Mouse (Mus musculus) kidney, postnatal 0 days (tissue): ENCODE results near the gene Plp2. TPM values are rescaled to one million over a fixed set of nuclear protein-coding genes. Genes with fewer than 3 reads are reported as not detected.
A peak's percentile ranks its signal among the peaks of the same experiment; 100 is the strongest.

ENCODE experiments used
- ATAC-seq: fragments of 200-750 bp; cut with Nextera tagmentation; replicated peaks from 2 replicates; pipeline ENCODE4 v1.8.0; 2017; ENCODE audit warnings: low read depth, moderate number of reproducible peaks, moderate TSS enrichment, moderate library complexity; ENCODE audit not compliant: low FRiP score
- DNase-seq: peaks from one replicate; pipeline ENCODE4 v3.0.0-alpha.2; 2016; ENCODE audit warnings: low spot score
- H3K27ac ChIP-seq: fragments of 300-500 bp; sonication (generic); 2 replicates; pipeline ENCODE4 v1.5.1; 2014; ENCODE audit warnings: mild to moderate bottlenecking
- H3K27me3 ChIP-seq: fragments of 300-500 bp; sonication (generic); 2 replicates; pipeline ENCODE4 v1.6.1; 2014; ENCODE audit warnings: low read length, mixed read lengths; ENCODE audit not compliant: insufficient read depth
- H3K36me3 ChIP-seq: fragments of 300-500 bp; sonication (generic); 2 replicates; pipeline ENCODE4 v1.6.1; 2014; ENCODE audit warnings: low read length, mixed read lengths; ENCODE audit not compliant: insufficient read depth
- H3K4me1 ChIP-seq: fragments of 300-500 bp; sonication (generic); replicated peaks from 2 replicates; pipeline ENCODE4 v1.6.1; 2014; ENCODE audit warnings: antibody characterized with exemption, low read length, mixed read lengths; ENCODE audit not compliant: insufficient read depth
- H3K4me2 ChIP-seq: fragments of 300-500 bp; sonication (generic); 2 replicates; pipeline ENCODE4 v1.6.1; 2014; ENCODE audit warnings: mild to moderate bottlenecking, low read length, moderate library complexity, mixed read lengths
- H3K4me3 ChIP-seq: fragments of 300-500 bp; sonication (generic); replicated peaks from 2 replicates; pipeline ENCODE4 v1.5.1; 2014; ENCODE audit warnings: low read depth, low read length
- H3K9ac ChIP-seq: fragments of 300-500 bp; sonication (generic); 2 replicates; pipeline ENCODE4 v1.6.1; 2014; ENCODE audit warnings: low read depth, low read length
- H3K9me3 ChIP-seq: fragments of 300-500 bp; sonication (generic); replicated peaks from 2 replicates; pipeline ENCODE4 v1.6.1; 2016; ENCODE audit warnings: low read length, inconsistent platforms, mixed read lengths
- CTCF ChIP-seq: IDR thresholded peaks from 2 replicates; pipeline ENCODE4 v1.5.1; 2016; ENCODE audit warnings: antibody characterized with exemption, low read depth, mild to moderate bottlenecking, moderate library complexity
- WGBS: fragments of 180-500 bp; shearing (Covaris S2); extraction: QIAGEN DNeasy Blood & Tissue Kit; methylation state at CpG from one replicate; pipeline ENCODE4 v1.1.7; 2014; 5-methylcytosine and 5-hydroxymethylcytosine counted together
- polyA plus RNA-seq: library from polyadenylated mRNA; unstranded; fragments of >200 nt; fragmentation: Nextera tagmentation; extraction: Ambion mirVana; gene quantifications from 2 replicates; pipeline ENCODE4 v1.2.1, GENCODE M21; 2015

Gene Plp2
- polyA plus RNA-seq, 1 experiment from 2014 or later = 142 TPM

DNA sequence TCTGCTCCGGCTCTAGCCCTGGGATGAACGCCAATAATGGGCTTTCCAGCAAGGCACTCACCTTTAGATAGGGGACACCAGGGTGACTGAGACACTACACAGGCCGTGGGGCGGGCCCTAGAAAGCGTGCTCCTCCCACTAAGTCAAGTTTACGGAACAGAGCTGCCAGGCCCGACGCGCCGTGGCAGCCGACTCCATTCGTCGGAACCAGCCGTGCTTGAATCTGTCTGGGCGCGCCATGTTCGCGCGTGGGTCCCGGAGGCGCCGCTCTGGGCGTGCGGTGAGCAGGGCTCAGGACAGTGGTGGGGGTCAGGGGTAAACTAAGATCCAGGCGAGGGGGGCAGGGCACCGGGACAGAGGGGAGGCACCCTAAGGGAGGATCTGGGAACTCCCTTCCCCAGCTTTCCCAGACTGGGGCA, 14.0 kb downstream of the Plp2 start, which contains the start of gene Prickle3:
Gene Prickle3, plus strand, starts transcription at position 40 of the 419 bp plus-strand sequence.
- H3K4me3 ChIP-seq = peak within 1 kb of the TSS; percentile 49
- peak within 1 kb of the TSS; percentile 50 for H3K4me2 ChIP-seq
- no peaks in the 10 kb centered on the region for H3K36me3 ChIP-seq
- no peaks in the 10 kb centered on the region for H3K9me3 ChIP-seq
- H3K9ac ChIP-seq = peak within 1 kb of the TSS; percentile 69
- H3K27ac ChIP-seq = peak within 1 kb of the TSS; percentile 83
- no peak for TF ChIP-seq CTCF
- 24% methylated on average over 26 of the region's 26 CpGs for WGBS
- DNase-seq = peak; percentile 54
- ATAC-seq = peak; percentile 58
- 0 out of 2 replicates have a peak, but pooled peaks cover 4% of the 10 kb centered on the region for H3K4me1 ChIP-seq
- no peaks in the 10 kb centered on the region for H3K27me3 ChIP-seq

DNA sequence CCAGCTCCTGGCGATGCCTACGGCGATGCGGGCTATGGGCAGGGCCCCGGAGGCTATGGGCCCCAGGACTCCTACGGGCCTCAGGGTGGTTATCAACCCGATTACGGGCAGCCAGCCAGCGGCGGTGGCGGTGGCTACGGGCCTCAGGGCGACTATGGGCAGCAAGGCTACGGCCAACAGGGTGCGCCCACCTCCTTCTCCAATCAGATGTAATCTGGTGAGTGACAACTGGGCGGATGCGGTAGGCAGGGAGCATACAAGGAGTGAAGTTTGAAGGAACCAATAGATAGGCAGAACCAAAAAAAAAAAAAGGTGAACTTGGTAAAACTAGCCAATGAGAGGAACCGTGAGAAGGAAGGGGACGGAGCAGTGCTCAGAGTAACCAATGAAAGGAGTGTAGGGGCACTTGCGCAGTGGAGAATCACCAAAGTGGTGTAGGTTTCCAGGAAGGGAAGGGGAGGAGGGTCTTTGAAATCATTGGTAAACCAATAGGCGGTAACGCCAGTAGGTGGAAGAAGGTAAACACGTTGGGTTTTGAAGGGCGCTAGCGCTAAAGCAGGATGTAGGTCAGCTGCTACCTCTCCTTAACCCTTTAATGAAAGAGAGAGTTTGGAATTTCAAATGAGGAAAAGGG, 22.4 kb downstream of the Plp2 start:
- H3K36me3 ChIP-seq = no peaks in the 10 kb centered on the region
- TF ChIP-seq CTCF = peak; percentile 45; the same call in 1 of the 2 replicates
- H3K4me2 ChIP-seq = peak overlapping the region; percentile 63
- H3K4me3 ChIP-seq = peak overlapping the region; percentile 44
- DNase-seq = peak; percentile 98
- peak overlapping the region; percentile 74 for H3K27ac ChIP-seq
- 24% methylated on average over 25 of the region's 25 CpGs for WGBS
- ATAC-seq = peak; percentile 97
- no peaks in the 10 kb centered on the region for H3K9me3 ChIP-seq
- H3K27me3 ChIP-seq = no peaks in the 10 kb centered on the region
- H3K9ac ChIP-seq = peak overlapping the region; percentile 68
- no peaks in the 10 kb centered on the region for H3K4me1 ChIP-seq

DNA sequence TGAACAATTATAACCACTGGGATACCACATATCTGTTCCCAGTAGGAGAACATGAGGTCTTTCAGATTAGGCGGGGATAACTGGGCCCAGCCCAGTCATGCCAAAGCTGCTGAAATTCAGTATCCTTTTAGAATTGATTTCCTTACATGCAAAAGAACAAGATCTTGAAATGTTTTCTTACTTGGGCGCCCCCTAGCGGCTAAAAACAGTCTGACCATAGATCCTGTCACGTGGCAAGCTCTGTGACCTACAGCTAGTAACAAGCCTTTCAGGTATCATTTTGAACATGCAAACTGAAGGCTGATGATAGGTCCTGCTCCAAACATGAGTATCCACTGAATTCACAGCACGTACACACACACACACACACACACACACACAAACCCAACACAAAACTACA, 25.8 kb downstream of the Plp2 start:
- no peak overlapping the region for H3K4me3 ChIP-seq
- no peaks in the 10 kb centered on the region for H3K9me3 ChIP-seq
- TF ChIP-seq CTCF = peak; percentile 75
- DNase-seq = peak; percentile 77
- no peak overlapping the region for H3K4me2 ChIP-seq
- 15% methylated on average over 5 of the region's 5 CpGs for WGBS
- ATAC-seq = no peak
- no peaks in the 10 kb centered on the region for H3K36me3 ChIP-seq
- no peak overlapping the region for H3K27ac ChIP-seq
- no peaks in the 10 kb centered on the region for H3K4me1 ChIP-seq
- no peaks in the 10 kb centered on the region for H3K27me3 ChIP-seq
- H3K9ac ChIP-seq = no peak overlapping the region

DNA sequence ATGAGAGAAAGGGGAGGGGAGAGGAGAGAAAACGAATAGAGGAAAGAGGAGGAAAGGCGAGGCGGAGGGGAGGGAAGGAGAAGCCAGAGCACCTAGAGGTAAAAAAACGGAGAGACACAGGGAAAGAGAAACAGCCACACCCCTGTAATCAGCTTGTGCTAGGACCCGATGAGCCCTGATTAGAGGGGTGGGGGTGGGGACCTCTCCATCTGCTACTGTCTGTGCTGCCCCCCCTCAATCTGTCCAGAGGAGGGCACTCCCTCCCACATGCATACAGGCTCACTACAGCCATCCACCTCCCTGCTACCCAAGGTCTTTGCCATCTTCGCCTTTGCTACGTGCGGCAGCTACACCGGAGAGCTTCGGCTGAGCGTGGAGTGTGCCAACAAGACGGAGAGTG, 30.4 kb downstream of the Plp2 start:
- Histone ChIP-seq H3K4me3 (no peak overlapping the region), H3K27ac (no peak overlapping the region), H3K9ac (no peak overlapping the region), H3K4me2 (no peak overlapping the region), H3K9me3 (no peaks in the 10 kb centered on the region), H3K4me1 (no peaks in the 10 kb centered on the region), H3K27me3 (no peaks in the 10 kb centered on the region), H3K36me3 (no peaks in the 10 kb centered on the region)
- DNase-seq (no peak), ATAC-seq (no peak)
- WGBS = 52% methylated on average over 12 of the region's 12 CpGs
- no peak for TF ChIP-seq CTCF

DNA sequence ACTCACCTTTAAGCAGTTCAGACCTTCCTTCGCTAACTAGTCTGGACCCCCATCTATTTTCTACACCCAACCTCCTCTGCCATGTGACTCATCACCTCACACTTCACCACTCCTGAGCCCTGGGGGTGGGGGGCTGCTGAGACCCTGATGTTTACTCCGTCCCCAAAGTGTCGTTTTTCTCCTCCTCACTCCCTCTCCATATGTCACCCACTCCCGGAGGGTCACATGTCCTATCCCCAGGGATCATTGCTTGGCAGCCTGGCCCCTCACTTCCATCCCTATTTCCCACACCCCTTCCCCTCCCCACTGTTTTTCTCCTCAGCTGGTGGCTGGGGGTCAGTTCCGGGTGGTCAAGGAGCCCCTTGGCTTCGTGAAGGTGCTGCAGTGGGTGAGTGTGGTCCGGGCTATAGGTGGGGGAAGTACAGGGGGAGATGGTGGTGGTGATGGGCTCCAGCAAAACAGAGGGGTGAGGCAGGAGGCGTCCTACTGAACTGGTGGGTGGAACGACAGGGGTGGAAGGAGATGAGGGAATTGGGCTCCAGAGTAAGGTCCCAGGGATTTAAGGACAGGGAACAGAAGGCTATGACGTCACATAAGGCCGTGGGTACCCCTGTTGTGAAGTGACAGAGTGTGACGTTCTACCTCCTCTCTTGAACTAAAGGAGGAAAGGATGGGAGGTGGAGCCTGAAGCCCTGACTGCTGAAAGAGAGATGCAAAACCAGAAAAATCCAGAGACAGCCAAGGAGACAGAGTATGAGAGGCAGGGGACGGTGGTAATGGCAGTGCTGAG, 31.5 kb downstream of the Plp2 start:
- Histone ChIP-seq H3K4me3 (no peak overlapping the region), H3K27me3 (no peaks in the 10 kb centered on the region), H3K36me3 (no peaks in the 10 kb centered on the region), H3K4me2 (no peak overlapping the region), H3K4me1 (no peaks in the 10 kb centered on the region), H3K27ac (no peak overlapping the region), H3K9me3 (no peaks in the 10 kb centered on the region), H3K9ac (no peak overlapping the region)
- 26% methylated on average over 13 of the region's 13 CpGs for WGBS
- TF ChIP-seq CTCF = no peak
- DNase-seq = no peak
- peak; percentile 17; the same call in 1 of the 2 replicates for ATAC-seq

DNA sequence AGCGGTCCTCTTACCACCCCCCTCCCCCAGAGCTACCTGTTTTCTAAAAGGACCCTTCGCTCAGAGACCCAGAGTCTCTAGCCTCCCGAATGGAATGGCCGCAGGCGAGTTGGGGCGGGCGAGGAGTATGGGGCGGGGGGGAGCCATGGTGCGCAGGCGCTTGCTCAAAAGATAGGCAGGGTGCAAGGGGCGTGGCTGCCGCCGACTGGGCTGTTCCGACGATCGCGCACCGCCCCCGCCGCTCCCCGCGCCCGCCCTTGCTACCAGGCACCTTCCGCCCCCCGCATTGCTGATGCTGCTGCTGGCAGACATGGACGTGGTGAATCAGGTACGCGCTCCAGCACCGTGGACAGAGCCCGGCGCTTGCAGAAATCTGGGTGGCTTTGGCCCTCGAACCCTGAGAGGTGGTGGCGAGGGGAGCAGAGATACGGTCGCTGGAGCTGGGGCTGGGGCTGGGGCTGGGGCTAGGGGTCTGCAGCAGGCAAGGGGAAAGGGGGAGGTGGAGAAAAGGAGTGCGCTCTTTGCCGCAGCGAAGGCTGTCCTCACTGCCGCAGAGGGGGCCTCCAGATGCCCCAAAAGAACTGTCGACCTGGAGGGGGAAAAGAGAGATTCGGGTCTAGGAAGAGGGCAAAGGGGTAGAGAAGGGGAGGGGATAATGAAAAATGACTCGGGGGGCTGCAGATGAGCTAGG, 32.6 kb downstream of the Plp2 start, which contains the start of gene Syp:
Gene Syp, plus strand, starts transcription at position 71 of the 691 bp plus-strand sequence.
- no peak within 1 kb of the TSS for H3K27ac ChIP-seq
- H3K4me1 ChIP-seq = no peaks in the 10 kb centered on the region
- 30% methylated on average over 42 of the region's 42 CpGs for WGBS
- peak; percentile 74 for ATAC-seq
- TF ChIP-seq CTCF = no peak
- no peaks in the 10 kb centered on the region for H3K27me3 ChIP-seq
- peak; percentile 70 for DNase-seq
- no peak within 1 kb of the TSS for H3K9ac ChIP-seq
- H3K36me3 ChIP-seq = no peaks in the 10 kb centered on the region
- H3K4me3 ChIP-seq = peak within 1 kb of the TSS; percentile 20
- peak within 1 kb of the TSS; percentile 47 for H3K4me2 ChIP-seq
- H3K9me3 ChIP-seq = no peaks in the 10 kb centered on the region
